Comparison of ENCODE assay signal across 9 mouse cellular contexts in genomic region chr13:102355569-102355968, GRCm38 (mm10).
DNase-seq lines count a peak whose midpoint lies in the region; ATAC-seq and TF ChIP-seq lines count a peak whose summit lies in the region.
"Had no signal": no experiment of that assay in that cellular context is flagged by ENCODE, and none has a peak within 500 bp of the region (broad histone marks: within the 10 kb centered on the region; RNA-seq: fewer than 3 reads in every experiment).

No protein-coding gene starts in this region.

- no peaks in the 10 kb centered on the region for H3K9me3 ChIP-seq in forebrain, postnatal 0 days (ENCODE audit: low read length)
- H3K9me3 ChIP-seq in forebrain, embryonic 15.5 days, result no peaks in the 10 kb centered on the region
- no peaks in the 10 kb centered on the region for H3K9me3 ChIP-seq in midbrain, embryonic 14.5 days (ENCODE audit: control insufficient read depth, low read length)
- no peaks in the 10 kb centered on the region for H3K9me3 ChIP-seq in midbrain, embryonic 13.5 days
- no peaks in the 10 kb centered on the region for H3K9me3 ChIP-seq in midbrain, embryonic 10.5 days (replicated peaks)

- no peaks in the 10 kb centered on the region for H3K36me3 ChIP-seq in forebrain, postnatal 0 days (ENCODE audit: insufficient read depth)
- H3K36me3 ChIP-seq in forebrain, embryonic 15.5 days, result no peaks in the 10 kb centered on the region
- H3K36me3 ChIP-seq in midbrain, embryonic 14.5 days (ENCODE audit: control insufficient read depth, insufficient read depth, low read length), result no peaks in the 10 kb centered on the region
- H3K36me3 ChIP-seq in midbrain, embryonic 13.5 days, result no peaks in the 10 kb centered on the region
- no peaks in the 10 kb centered on the region for H3K36me3 ChIP-seq in midbrain, embryonic 10.5 days

- no peaks in the 10 kb centered on the region for H3K27me3 ChIP-seq in forebrain, postnatal 0 days (ENCODE audit: insufficient read depth, low read length)
- no peaks in the 10 kb centered on the region for H3K27me3 ChIP-seq in forebrain, embryonic 15.5 days
- no peaks in the 10 kb centered on the region for H3K27me3 ChIP-seq in midbrain, embryonic 14.5 days (ENCODE audit: control insufficient read depth, insufficient read depth, low read length)
- no peaks in the 10 kb centered on the region for H3K27me3 ChIP-seq in midbrain, embryonic 13.5 days
- H3K27me3 ChIP-seq in midbrain, embryonic 10.5 days (ENCODE audit: low read depth, poor library complexity, severe bottlenecking), result no peaks in the 10 kb centered on the region

- peak; percentile 15 for DNase-seq in forebrain, postnatal 0 days
- peak; percentile 9 for DNase-seq in midbrain, embryonic 14.5 days
- peak; percentile 57 for DNase-seq in gastrocnemius, postnatal 14 days
- peak; percentile 3 for DNase-seq in lung, postnatal 25 days (ENCODE audit: low spot score)
- DNase-seq in midbrain, embryonic 10.5 days (ENCODE audit: low spot score), result no peak
- DNase-seq: liver, postnatal 0 days had no signal

- 33% methylated on average over 1 of the region's 1 CpGs for WGBS in forebrain, postnatal 0 days
- WGBS in forebrain, embryonic 15.5 days, result 42% methylated on average over 1 of the region's 1 CpGs
- 69% methylated on average over 1 of the region's 1 CpGs for WGBS in midbrain, embryonic 14.5 days
- 59% methylated on average over 1 of the region's 1 CpGs for WGBS in midbrain, embryonic 13.5 days
- WGBS in midbrain, embryonic 10.5 days, result 64% methylated on average over 1 of the region's 1 CpGs

- ATAC-seq in forebrain, postnatal 0 days, result no peak
- ATAC-seq in forebrain, embryonic 15.5 days (replicated peaks), result no peak
- no peak for ATAC-seq in midbrain, embryonic 14.5 days (ENCODE audit: low FRiP score, low TSS enrichment)
- no peak for ATAC-seq in midbrain, embryonic 13.5 days
- ATAC-seq in CD4-positive, CD25-positive, alpha-beta regulatory T cell, adult 4 months, result no peak
- ATAC-seq: liver, postnatal 0 days had no signal

- no peak overlapping the region for H3K9ac ChIP-seq in forebrain, postnatal 0 days
- H3K9ac ChIP-seq in forebrain, embryonic 15.5 days (replicated peaks), result no peak overlapping the region
- no peak overlapping the region for H3K9ac ChIP-seq in midbrain, embryonic 14.5 days (replicated peaks; ENCODE audit: low read length)
- no peak overlapping the region for H3K9ac ChIP-seq in midbrain, embryonic 13.5 days (replicated peaks)
- H3K9ac ChIP-seq: liver, postnatal 0 days had no signal

- H3K4me3 ChIP-seq in forebrain, postnatal 0 days (ENCODE audit: low read depth, low read length), result no peak overlapping the region
- H3K4me3 ChIP-seq in forebrain, embryonic 15.5 days, result no peak overlapping the region
- no peak overlapping the region for H3K4me3 ChIP-seq in midbrain, embryonic 14.5 days (replicated peaks; ENCODE audit: low read depth, low read length)
- no peak overlapping the region for H3K4me3 ChIP-seq in midbrain, embryonic 13.5 days (replicated peaks)
- no peak overlapping the region for H3K4me3 ChIP-seq in midbrain, embryonic 10.5 days

- intact Hi-C loops in gastrocnemius, postnatal 14 days (cut with DNase I; ENCODE audit: low total_unique reads), result no loop called here

- H3K4me1 ChIP-seq in forebrain, postnatal 0 days (ENCODE audit: insufficient read depth), result no peaks in the 10 kb centered on the region
- H3K4me1 ChIP-seq in forebrain, embryonic 15.5 days, result no peaks in the 10 kb centered on the region
- no peaks in the 10 kb centered on the region for H3K4me1 ChIP-seq in midbrain, embryonic 14.5 days (ENCODE audit: control insufficient read depth, insufficient read depth, low read length)
- H3K4me1 ChIP-seq in midbrain, embryonic 13.5 days (replicated peaks), result no peaks in the 10 kb centered on the region
- 0 out of 2 replicates have a peak, but pooled peaks cover 5% of the 10 kb centered on the region for H3K4me1 ChIP-seq in midbrain, embryonic 10.5 days

- TF ChIP-seq CTCF in forebrain, postnatal 0 days (IDR thresholded peaks at IDR 0.05; ENCODE audit: low read depth), result no peak

- no peak overlapping the region for H3K4me2 ChIP-seq in forebrain, postnatal 0 days (ENCODE audit: low read depth)
- H3K4me2 ChIP-seq in forebrain, embryonic 15.5 days (replicated peaks), result no peak overlapping the region
- H3K4me2 ChIP-seq in midbrain, embryonic 14.5 days (ENCODE audit: low read length), result no peak overlapping the region
- no peak overlapping the region for H3K4me2 ChIP-seq in midbrain, embryonic 13.5 days (replicated peaks)

- no peak overlapping the region for H3K27ac ChIP-seq in forebrain, postnatal 0 days (ENCODE audit: low read depth, low read length)
- H3K27ac ChIP-seq in forebrain, embryonic 15.5 days (replicated peaks), result no peak overlapping the region
- no peak overlapping the region for H3K27ac ChIP-seq in midbrain, embryonic 14.5 days (replicated peaks; ENCODE audit: low read depth, low read length)
- no peak overlapping the region for H3K27ac ChIP-seq in midbrain, embryonic 13.5 days
- H3K27ac ChIP-seq in midbrain, embryonic 10.5 days (replicated peaks), result no peak overlapping the region
